Mouse (Mus musculus): ENCODE data around the gene Cyb561d2. TPM values are rescaled to one million over a fixed set of nuclear protein-coding genes. Genes with fewer than 3 reads are reported as not detected.
"Not testable (repeated sequence)": the region's sequence is repeated elsewhere in the genome, so short reads cannot be mapped to it uniquely, and the experiment has no call there.

The Cyb561d2 gene
- total and polyA plus RNA-seq, 3 experiments = 23.8 to 37.8 (median 35.7) TPM

GRCm38 (mm10) chr9:107566041-107566709, 24.2 kb upstream of the Cyb561d2 start:
- in situ Hi-C loops (cut with MboI; ENCODE audit: low pct_ligation_motif_present, low pct_unique_long_range_greater_than_20kb, low sequenced_read_pairs) (no loop called here), dilution Hi-C loops (cut with MboI; ENCODE audit: extremely low pct_ligation_motif_present, extremely low pct_unique_long_range_greater_than_20kb, low sequenced_read_pairs) (no loop called here)
- Histone ChIP-seq H3K27me3 (replicated peaks) (no peaks in the 10 kb centered on the region), H3K9ac (ENCODE audit: insufficient read depth, low read depth) (no peak overlapping the region), H3K27ac (ENCODE audit: insufficient read depth, low read depth) (no peak overlapping the region), H3K36me3 (replicated peaks in 1 of 2; ENCODE audit: control insufficient read depth in 1 of 2, insufficient read depth in 1 of 2, low read length in 1 of 2) (peaks cover 29 to 50% of the 10 kb centered on the region in 2 experiments), H3K9me3 (replicated peaks; ENCODE audit: low read length) (no peaks in the 10 kb centered on the region), H3K4me2 (ENCODE audit: insufficient read depth, low read depth, poor library complexity, severe bottlenecking) (no peak overlapping the region), H3K4me1 (ENCODE audit: control insufficient read depth in 1 of 2, insufficient read depth in 2 of 2) (peaks cover 23 to 65% of the 10 kb centered on the region in 2 experiments), H3K4me3 (replicated peaks in 1 of 3; ENCODE audit: low read depth in 2 of 3, low read length in 2 of 3, poor library complexity in 1 of 3) (no peak overlapping the region), H3K79me2 (replicated peaks; ENCODE audit: control insufficient read depth, extremely low read depth, insufficient read depth, poor library complexity, severe bottlenecking) (peaks cover 9% of the 10 kb centered on the region)
- TF ChIP-seq SMC3 (IDR thresholded peaks at IDR 0.05; ENCODE audit: low read depth, low read length) = peak; percentile 66
- 0 out of 2 replicates have a peak, but pooled peaks have one; percentile 15 for TF ChIP-seq HCFC1 (IDR thresholded peaks at IDR 0.05; ENCODE audit: low read depth, low read length)
- 0 out of 2 replicates have a peak, but pooled peaks have one; percentile 32 for TF ChIP-seq IRF4 (IDR thresholded peaks at IDR 0.05; ENCODE audit: low read depth, low read length)
- no peak for TF ChIP-seq MAZ (IDR thresholded peaks at IDR 0.05; ENCODE audit: low read depth, low read length)
- TF ChIP-seq MEF2A (IDR thresholded peaks at IDR 0.05; ENCODE audit: borderline replicate concordance, low read depth, low read length) = no peak
- TF ChIP-seq RAD21 (IDR thresholded peaks at IDR 0.05; ENCODE audit: low read depth, low read length) = peak; percentile 41
- 0 out of 2 replicates have a peak, but pooled peaks have one; percentile 35 for TF ChIP-seq RCOR1 (conservative IDR thresholded peaks at IDR 0.05; ENCODE audit: low read depth, low read length)
- no peak for TF ChIP-seq BHLHE40 (IDR thresholded peaks at IDR 0.05; ENCODE audit: low read depth, low read length)
- TF ChIP-seq CTCF (conservative IDR thresholded peaks at IDR 0.05 in 1 of 2, IDR thresholded peaks at IDR 0.05 in 1 of 2; ENCODE audit: low read depth in 2 of 2, low read length in 2 of 2) = peak; percentile 70 to 91
- DNase-seq (ENCODE audit: extremely low read depth) = peak; percentile 77

GRCm38 (mm10) chr9:107565556-107565955, 23.6 kb upstream of the Cyb561d2 start:
- Histone ChIP-seq H3K36me3 (replicated peaks in 1 of 2; ENCODE audit: control insufficient read depth in 1 of 2, insufficient read depth in 1 of 2, low read length in 1 of 2) (peaks cover 26 to 50% of the 10 kb centered on the region in 2 experiments), H3K4me1 (ENCODE audit: control insufficient read depth in 1 of 2, insufficient read depth in 2 of 2) (peaks cover 23 to 58% of the 10 kb centered on the region in 2 experiments), H3K27ac (ENCODE audit: insufficient read depth, low read depth) (peak overlapping the region; percentile 21)
- 0 out of 2 replicates have a peak, but pooled peaks have one; percentile 15 for TF ChIP-seq SMC3 (IDR thresholded peaks at IDR 0.05; ENCODE audit: low read depth, low read length)
- 0 out of 2 replicates have a peak, but pooled peaks have one; percentile 36 for TF ChIP-seq CHD2 (IDR thresholded peaks at IDR 0.05; ENCODE audit: low read length)
- TF ChIP-seq RAD21 (IDR thresholded peaks at IDR 0.05; ENCODE audit: low read depth, low read length) = peak; percentile 7
- TF ChIP-seq CTCF (conservative IDR thresholded peaks at IDR 0.05 in 1 of 2, IDR thresholded peaks at IDR 0.05 in 1 of 2; ENCODE audit: low read depth in 2 of 2, low read length in 2 of 2) = peak in 1 of 2 experiments; percentile 51; a peak in 2 of 4 replicates
- H3K9me3 ChIP-seq (replicated peaks; ENCODE audit: low read length); dilution Hi-C loops (cut with MboI; ENCODE audit: extremely low pct_ligation_motif_present, extremely low pct_unique_long_range_greater_than_20kb, low sequenced_read_pairs); H3K9ac ChIP-seq (ENCODE audit: insufficient read depth, low read depth); in situ Hi-C loops (cut with MboI; ENCODE audit: low pct_ligation_motif_present, low pct_unique_long_range_greater_than_20kb, low sequenced_read_pairs); H3K4me3 ChIP-seq (replicated peaks in 1 of 3; ENCODE audit: low read depth in 2 of 3, low read length in 2 of 3, poor library complexity in 1 of 3); H3K79me2 ChIP-seq (replicated peaks; ENCODE audit: control insufficient read depth, extremely low read depth, insufficient read depth, poor library complexity, severe bottlenecking); H3K4me2 ChIP-seq (ENCODE audit: insufficient read depth, low read depth, poor library complexity, severe bottlenecking); H3K27me3 ChIP-seq (replicated peaks): not testable (repeated sequence)
- peak; percentile 55 for DNase-seq (ENCODE audit: extremely low read depth)

All from CH12.LX (cell line).